Mouse (Mus musculus) common myeloid progenitor, adult 5-6 weeks (primary cell): Measurements from ENCODE around the gene Cbs. TPM values are rescaled to one million over a fixed set of nuclear protein-coding genes. Genes with fewer than 3 reads are reported as not detected.

Source experiments
- ATAC-seq: replicated peaks from 2 replicates; pipeline ENCODE4 v1.8.0; 2016; ENCODE audit warnings: low read depth, mild to moderate bottlenecking, moderate TSS enrichment, inconsistent platforms; ENCODE audit not compliant: poor library complexity, severe bottlenecking
- total RNA-seq: library from RNA; stranded (forward); fragments of 200-1000, 187-1606 nt; gene quantifications from 2 replicates; pipeline ENCODE4 v1.2.3, GENCODE M21; 2017

Cbs gene
- 2.9 TPM in 1 of 2 replicates, not detected in the other for total RNA-seq

DNA sequence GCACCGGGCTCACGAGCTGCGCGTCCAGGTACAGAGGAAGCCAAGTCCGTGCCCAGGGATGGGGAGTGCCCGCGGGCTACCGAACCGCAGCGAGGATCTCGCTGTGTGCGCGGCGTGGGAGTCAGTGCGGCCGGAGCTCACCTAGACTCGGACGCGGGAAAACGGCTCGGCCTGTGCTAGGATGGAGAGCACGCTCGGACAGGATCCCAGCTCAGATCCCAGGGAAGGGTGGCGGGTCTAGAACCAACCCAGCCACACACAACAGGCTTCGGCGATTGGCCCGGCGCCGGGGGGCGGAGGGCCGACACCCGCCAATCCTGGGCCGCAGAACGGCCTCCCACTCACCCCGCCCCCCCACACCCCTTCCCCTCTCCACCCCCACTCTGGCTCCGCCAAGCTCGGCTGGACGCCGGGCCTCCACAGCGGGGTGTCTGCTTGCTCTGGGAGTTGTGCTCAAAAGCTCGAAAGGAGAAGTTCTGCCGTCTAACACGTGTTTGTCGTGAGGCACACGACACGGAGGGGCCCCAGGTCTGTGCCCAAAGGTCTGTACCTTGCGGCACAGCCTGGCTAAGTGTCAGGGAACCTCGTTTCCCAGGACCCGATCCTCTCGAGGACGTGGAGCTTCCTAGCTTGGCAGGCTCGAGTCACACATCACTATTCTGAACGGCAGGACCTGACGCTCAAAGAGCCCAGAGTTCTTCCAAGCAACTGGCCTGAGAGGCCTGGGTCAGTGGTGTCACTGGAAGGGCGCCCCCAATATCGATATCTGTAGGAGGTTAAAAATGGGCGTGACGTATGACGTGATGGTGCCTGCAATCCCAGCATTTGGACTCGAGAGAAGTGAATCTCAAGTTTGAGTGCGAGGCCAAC is at the start of gene Cbs:
Gene Cbs, minus strand, starts transcription at position 297 of the 870 bp plus-strand sequence.
- peak; percentile 67 for ATAC-seq

DNA sequence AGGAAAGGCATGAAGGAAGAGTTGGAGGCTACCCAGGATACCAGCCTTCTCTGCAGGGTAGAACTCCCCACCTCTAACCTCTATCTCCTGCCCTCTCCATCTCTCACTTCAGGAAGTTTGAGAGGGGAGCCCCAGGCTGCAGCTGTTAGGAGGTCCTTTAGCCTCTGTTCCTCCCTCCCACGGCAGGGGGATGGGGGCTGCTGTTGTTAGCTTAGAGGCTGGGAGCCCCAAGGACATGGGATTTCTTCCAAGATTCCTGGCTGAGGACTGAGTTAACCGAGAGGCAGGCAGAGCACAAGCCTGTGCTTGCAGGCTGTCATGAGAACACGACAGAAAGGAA is 49.2 kb upstream of the Cbs start:
- no peak for ATAC-seq

GRCm38 (mm10) chr17:31685514-31686224 is 48.6 kb upstream of the Cbs start:
- peak; percentile 95 for ATAC-seq

DNA sequence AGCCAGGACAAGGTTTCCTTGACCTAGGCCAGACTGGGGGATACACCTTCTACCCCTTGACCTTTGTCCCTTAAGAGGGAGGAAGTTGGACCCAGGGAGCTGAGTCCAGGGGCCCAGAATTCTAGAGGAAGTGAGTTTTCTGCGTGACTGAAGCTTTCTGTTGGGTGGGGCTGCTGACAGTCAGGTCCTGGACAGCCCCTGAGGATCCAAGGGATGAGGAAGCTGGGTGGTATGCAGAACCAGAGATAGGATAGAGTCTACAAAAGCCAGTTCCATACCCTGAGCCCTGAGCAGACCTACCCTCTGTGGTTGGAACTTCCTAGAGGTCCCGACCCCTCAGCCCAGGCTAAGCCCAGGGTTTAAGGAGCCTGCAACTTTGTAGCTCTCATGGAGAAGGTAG is 43.4 kb upstream of the Cbs start:
- ATAC-seq: 0 out of 2 replicates have a peak, but pooled peaks have one; percentile 21

- ATAC-seq: no peak
Observed at GRCm38 (mm10) chr17:31677507-31677906, 40.5 kb upstream of the Cbs start, which contains the start of gene Cryaa. TSS of gene Cryaa (plus strand) at chr17:31677807.

- no peak for ATAC-seq
Observed at GRCm38 (mm10) chr17:31674426-31674825, 37.4 kb upstream of the Cbs start.

DNA sequence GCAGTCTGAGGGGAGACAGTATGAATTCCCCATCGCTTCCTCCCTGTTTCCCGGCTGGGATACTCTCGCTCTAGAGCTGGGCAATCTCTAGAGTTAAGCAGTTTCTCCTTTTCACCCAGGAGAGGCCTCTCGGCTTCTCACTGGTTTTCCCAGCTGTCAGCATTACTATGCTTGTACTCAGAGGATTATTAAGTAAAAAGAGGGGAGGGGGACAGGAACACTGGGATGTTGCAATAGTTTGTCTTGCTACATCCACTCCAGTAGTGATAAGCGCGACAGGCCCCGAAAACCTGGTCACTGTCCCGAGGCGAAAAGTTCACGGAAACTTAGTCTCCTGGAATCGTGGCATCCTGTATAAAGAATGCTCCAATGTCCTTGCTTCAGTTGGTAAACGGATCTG is 35.2 kb upstream of the Cbs start:
- no peak for ATAC-seq

DNA sequence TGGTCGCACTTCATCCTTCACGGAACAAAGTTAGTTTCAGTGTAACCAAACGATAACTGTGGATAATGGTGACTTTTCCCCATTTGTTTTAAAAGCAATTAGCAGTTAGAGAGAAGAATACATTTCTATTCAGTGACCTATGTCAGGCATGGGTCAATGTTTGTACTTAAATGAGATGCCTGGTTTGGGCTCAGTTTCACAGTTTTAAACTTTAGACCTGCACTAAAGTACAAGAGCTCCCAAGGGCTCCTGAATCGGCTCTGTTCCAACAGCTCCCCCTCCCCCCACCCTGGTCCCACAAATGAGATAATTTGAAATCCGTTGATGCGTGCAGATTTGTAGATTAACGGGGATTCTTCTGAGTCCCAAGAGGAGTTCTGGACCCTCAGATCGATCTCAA is 34.7 kb upstream of the Cbs start:
- ATAC-seq: no peak

- ATAC-seq: no peak
Observed at GRCm38 (mm10) chr17:31670163-31670562, 33.1 kb upstream of the Cbs start.

- ATAC-seq: no peak
Observed at GRCm38 (mm10) chr17:31668306-31668705, 31.3 kb upstream of the Cbs start.

DNA sequence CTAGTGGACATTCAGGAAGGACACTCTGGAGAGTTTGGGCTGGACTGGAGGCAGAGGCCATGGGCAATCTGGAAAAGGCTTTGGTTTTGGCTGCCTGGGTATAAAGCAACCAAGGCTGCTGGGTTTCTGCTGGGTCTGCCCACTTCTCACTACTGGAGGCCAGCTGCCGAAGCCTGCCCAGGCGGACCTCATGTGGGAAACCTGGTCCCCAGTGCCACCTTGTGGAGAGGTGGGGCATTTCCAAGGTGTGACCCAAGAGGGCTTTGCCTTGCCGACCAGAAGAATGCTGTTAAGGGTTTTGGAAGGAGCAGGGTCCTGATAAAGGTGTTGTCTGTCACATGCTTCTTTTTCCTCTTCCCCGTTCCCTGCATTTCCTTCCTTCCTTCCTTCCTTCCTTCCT is 27.7 kb upstream of the Cbs start:
- peak; percentile 97 for ATAC-seq

DNA sequence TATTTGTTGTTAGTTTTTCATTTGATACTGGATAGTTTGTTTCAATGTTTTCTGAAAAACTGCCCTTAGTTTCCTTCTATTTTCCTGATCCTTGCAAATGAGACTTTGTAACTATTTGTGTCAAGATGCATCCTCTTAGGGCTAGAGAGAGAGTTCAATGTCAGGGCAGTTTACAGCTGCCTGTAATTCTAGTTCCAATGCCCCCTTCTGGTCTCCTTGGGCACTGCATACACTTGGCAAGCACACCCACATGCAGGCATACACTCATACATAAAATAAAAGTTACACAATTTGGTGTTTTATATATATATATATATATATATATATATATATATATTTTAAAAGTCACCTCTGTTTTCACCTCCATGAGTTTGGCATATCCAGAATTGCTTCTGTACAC is 25.8 kb upstream of the Cbs start:
- ATAC-seq: no peak

DNA sequence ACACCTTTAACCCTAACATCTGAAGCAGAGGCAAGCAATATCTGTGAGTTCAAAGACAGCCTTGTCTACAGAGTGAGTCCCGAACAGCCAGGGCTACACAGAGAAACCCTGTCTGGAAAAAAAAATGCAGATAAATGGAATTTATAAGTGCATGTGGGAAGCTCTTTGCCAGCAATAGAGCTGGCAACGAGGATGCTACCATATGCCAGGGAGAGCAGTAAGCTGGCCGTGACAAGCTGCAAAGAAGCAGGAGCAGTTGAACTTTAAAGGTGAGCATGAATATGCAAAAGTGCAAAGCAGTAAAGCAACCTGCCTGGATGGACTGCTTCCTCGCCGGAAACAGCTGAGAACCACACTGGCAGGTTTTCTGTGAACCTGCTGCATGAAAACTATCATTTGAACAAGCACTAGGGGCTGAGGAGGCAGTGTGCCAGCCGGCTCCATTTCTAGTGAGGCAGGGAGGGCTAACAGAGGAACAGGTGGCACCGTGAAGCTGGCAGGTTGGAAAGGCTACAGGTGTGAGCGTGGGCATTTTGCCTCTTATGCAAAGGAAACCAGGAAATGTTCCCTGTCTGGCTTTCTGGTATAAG is 23.7 kb upstream of the Cbs start:
- ATAC-seq: no peak

DNA sequence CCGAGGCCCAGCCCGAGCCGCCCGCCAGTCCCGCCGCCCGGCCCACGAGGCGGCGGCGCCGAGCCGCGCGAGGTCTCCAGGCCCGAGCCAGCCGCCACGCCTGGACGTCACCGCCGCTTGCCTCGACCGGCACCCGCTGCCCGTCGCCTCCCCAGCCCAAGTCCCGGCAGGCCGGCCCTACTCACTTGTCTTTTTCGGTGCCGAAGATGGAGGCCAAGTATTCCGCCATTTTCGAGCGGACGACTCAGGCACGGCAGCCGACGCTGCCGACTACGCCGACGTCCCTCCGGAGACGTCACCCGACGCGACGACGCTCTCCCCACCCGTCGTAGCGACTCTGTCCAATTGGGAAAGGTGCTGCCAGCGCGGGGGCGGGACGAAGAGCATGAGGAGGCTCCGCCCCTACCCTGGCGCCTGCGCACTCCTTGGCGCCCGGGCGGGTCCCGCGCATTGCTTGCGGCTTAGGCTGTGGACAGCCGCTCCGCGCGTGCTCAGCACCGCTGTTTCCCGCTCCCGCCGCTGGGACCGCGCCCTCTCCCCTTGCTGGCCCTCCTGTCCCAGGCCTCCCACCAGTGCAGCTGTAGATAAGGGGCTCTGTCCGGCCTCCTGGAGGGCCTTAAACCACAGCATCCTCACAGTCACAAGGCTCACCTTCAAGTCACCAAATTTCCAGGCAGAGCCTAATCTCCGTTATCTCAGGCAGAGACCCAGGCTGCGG is 21.6 kb upstream of the Cbs start, which contains the start of gene U2af1:
Gene U2af1, minus strand, starts transcription at position 425 of the 718 bp plus-strand sequence.
- ATAC-seq: peak; percentile 99

GRCm38 (mm10) chr17:31658136-31658467 is 21.1 kb upstream of the Cbs start:
- no peak for ATAC-seq

GRCm38 (mm10) chr17:31657141-31657983 is 20.3 kb upstream of the Cbs start:
- no peak for ATAC-seq

- no peak for ATAC-seq
Observed at GRCm38 (mm10) chr17:31656682-31657081, 19.6 kb upstream of the Cbs start.

DNA sequence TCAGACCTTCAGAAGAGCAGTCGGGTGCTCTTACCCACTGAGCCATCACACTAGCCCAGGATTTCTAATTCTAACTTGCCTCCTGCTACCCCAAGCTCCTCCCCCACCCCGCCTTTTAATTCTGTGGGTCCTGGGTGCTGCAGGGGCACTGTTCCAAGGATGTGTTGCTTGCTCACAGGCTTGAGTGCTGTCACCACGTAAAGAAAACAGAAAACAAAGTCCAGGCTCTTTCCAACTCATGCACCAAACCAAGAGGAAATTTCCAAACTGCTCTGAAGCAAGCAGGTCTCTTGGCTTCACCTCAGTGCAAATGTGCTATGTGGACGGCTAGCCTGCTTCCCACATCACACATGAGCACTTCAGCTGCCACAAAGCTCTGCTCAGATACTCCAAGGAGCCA is 18.3 kb upstream of the Cbs start:
- ATAC-seq: no peak

- ATAC-seq: no peak
Observed at GRCm38 (mm10) chr17:31653277-31653676, 16.2 kb upstream of the Cbs start.

DNA sequence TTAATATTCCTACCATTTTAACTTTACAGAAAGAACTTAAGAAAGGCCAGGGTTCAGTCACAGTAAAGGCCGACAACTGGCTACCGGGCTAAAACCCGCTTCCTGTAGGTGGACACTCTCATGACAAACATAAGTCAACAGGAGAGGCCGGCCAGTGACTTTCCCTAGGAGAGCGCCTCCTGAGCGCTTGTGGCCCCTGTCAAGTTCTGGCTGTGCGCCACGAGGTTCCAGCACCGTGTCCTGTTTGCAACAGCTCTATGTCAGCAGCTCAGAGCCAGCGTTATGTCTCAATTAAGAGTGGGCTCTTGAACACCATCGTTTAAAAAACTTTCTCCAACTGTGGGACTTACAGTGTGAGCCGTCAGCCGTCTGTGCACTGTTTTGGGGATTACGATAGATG is 15.1 kb upstream of the Cbs start:
- ATAC-seq: no peak
